Mouse (Mus musculus) small intestine, adult 2 months (tissue): ENCODE measurements around the gene Scai. TPM values are rescaled to one million over a fixed set of nuclear protein-coding genes. Genes with fewer than 3 reads are reported as not detected.

Source experiments
- H3K27ac ChIP-seq: fragments of 200-500 bp; 2 replicates; pipeline ENCODE4 v1.5.1; 2012; ENCODE audit warnings: low read depth, low read length, control low read depth, inconsistent platforms; ENCODE audit not compliant: insufficient read depth
- H3K27me3 ChIP-seq: fragments of 200-500 bp; 2 replicates; pipeline ENCODE4 v1.6.1; 2012; ENCODE audit warnings: mild to moderate bottlenecking, moderate library complexity, low read length, inconsistent platforms; ENCODE audit not compliant: control insufficient read depth, insufficient read depth
- H3K36me3 ChIP-seq: fragments of 200-500 bp; 2 replicates; pipeline ENCODE4 v1.6.1; 2012; ENCODE audit warnings: mild to moderate bottlenecking, low read length, control low read depth, inconsistent platforms; ENCODE audit not compliant: control insufficient read depth, insufficient read depth
- H3K4me1 ChIP-seq: fragments of 200-500 bp; 2 replicates; pipeline ENCODE4 v1.6.1; 2012; ENCODE audit warnings: low read length, inconsistent platforms, mixed read lengths; ENCODE audit not compliant: control insufficient read depth, insufficient read depth, insufficient read length
- H3K4me3 ChIP-seq: fragments of 200-500 bp; 2 replicates; pipeline ENCODE4 v1.5.1; 2012; ENCODE audit warnings: low read depth, mild to moderate bottlenecking, control low read depth, inconsistent platforms, low read length, moderate library complexity
- CTCF ChIP-seq: fragments of 200-500 bp; IDR thresholded peaks from 2 replicates; pipeline ENCODE4 v1.5.1; 2012; ENCODE audit warnings: low read depth, mild to moderate bottlenecking, control low read depth, inconsistent platforms, low read length, moderate library complexity, mixed read lengths; ENCODE audit not compliant: insufficient replicate concordance, insufficient read length; ENCODE audit errors: extremely low read depth
- POLR2A ChIP-seq: fragments of 200-500 bp; IDR thresholded peaks from 2 replicates; pipeline ENCODE4 v1.6.1; 2012; ENCODE audit warnings: low read depth, mild to moderate bottlenecking, control low read depth, inconsistent platforms, low read length, moderate library complexity
- WGBS: fragments of 180-500 bp; shearing (Covaris S2); methylation state at CpG from one replicate; pipeline ENCODE4 v1.1.7; 2018; 5-methylcytosine and 5-hydroxymethylcytosine counted together
- polyA plus RNA-seq: library from polyadenylated mRNA; depleted of rRNA; stranded (reverse); fragments of >200 nt; gene quantifications from 2 replicates; pipeline ENCODE4 v1.2.3, GENCODE M21; 2012

Scai gene
- polyA plus RNA-seq, 1 experiment, result 0.24 TPM

GRCm38 (mm10) chr2:39160996-39161395 is 29.5 kb downstream of the Scai start:
- WGBS, result 43% methylated on average over 1 of the region's 1 CpGs
- H3K27me3 ChIP-seq, result no peaks in the 10 kb centered on the region

GRCm38 (mm10) chr2:39157916-39158315 is 32.6 kb downstream of the Scai start:
- Histone ChIP-seq H3K27ac (no peak overlapping the region), H3K4me1 (peaks cover 2% of the 10 kb centered on the region; the same call in 1 of the 2 replicates), H3K4me3 (no peak overlapping the region), H3K36me3 (no peaks in the 10 kb centered on the region), H3K27me3 (no peaks in the 10 kb centered on the region)
- TF ChIP-seq POLR2A (no peak), CTCF (no peak)
- 58% methylated on average over 1 of the region's 1 CpGs for whole genome bisulfite sequencing

More at GRCm38 (mm10) chr2:39160996-39161395, 29.5 kb downstream of the Scai start:
- Histone ChIP-seq H3K27ac (no peak overlapping the region), H3K36me3 (no peaks in the 10 kb centered on the region), H3K4me1 (peaks cover 2% of the 10 kb centered on the region; the same call in 1 of the 2 replicates), H3K4me3 (no peak overlapping the region)
- TF ChIP-seq CTCF, result no peak
- no peak for TF ChIP-seq POLR2A

GRCm38 (mm10) chr2:39156821-39157220 is 33.7 kb downstream of the Scai start:
- TF ChIP-seq CTCF (no peak), POLR2A (no peak)
- WGBS, result 59% methylated on average over 1 of the region's 1 CpGs
- H3K4me3 ChIP-seq, result no peak overlapping the region
- no peak overlapping the region for H3K27ac ChIP-seq
- H3K36me3 ChIP-seq, result no peaks in the 10 kb centered on the region
- no peaks in the 10 kb centered on the region for H3K27me3 ChIP-seq
- peaks cover 2% of the 10 kb centered on the region; the same call in 1 of the 2 replicates for H3K4me1 ChIP-seq

GRCm38 (mm10) chr2:39150943-39151342 is 39.6 kb downstream of the Scai start:
- H3K4me3 ChIP-seq, result no peak overlapping the region
- WGBS, result 67% methylated on average over 2 of the region's 2 CpGs
- no peaks in the 10 kb centered on the region for H3K4me1 ChIP-seq
- TF ChIP-seq CTCF, result no peak
- TF ChIP-seq POLR2A, result no peak
- H3K36me3 ChIP-seq, result no peaks in the 10 kb centered on the region
- no peaks in the 10 kb centered on the region for H3K27me3 ChIP-seq
- H3K27ac ChIP-seq, result no peak overlapping the region

GRCm38 (mm10) chr2:39148075-39148474 is 42.5 kb downstream of the Scai start:
- 11% methylated on average over 2 of the region's 2 CpGs for WGBS
- Histone ChIP-seq H3K4me3 (no peak overlapping the region), H3K27ac (no peak overlapping the region), H3K27me3 (no peaks in the 10 kb centered on the region), H3K4me1 (no peaks in the 10 kb centered on the region), H3K36me3 (no peaks in the 10 kb centered on the region)
- TF ChIP-seq POLR2A (no peak), CTCF (no peak)

- Histone ChIP-seq H3K36me3 (no peaks in the 10 kb centered on the region), H3K4me3 (no peak overlapping the region), H3K27me3 (no peaks in the 10 kb centered on the region), H3K4me1 (no peaks in the 10 kb centered on the region), H3K27ac (no peak overlapping the region)
- 91% methylated on average over 1 of the region's 1 CpGs for WGBS
- no peak for TF ChIP-seq POLR2A
- no peak for TF ChIP-seq CTCF
Measured at GRCm38 (mm10) chr2:39146469-39146868, 44.1 kb downstream of the Scai start.

- H3K4me1 ChIP-seq, result no peaks in the 10 kb centered on the region
- WGBS, result 84% methylated on average over 3 of the region's 3 CpGs
- no peak overlapping the region for H3K4me3 ChIP-seq
- H3K27me3 ChIP-seq, result no peaks in the 10 kb centered on the region
- no peaks in the 10 kb centered on the region for H3K36me3 ChIP-seq
- TF ChIP-seq POLR2A (no peak), CTCF (no peak)
- H3K27ac ChIP-seq, result no peak overlapping the region
Measured at GRCm38 (mm10) chr2:39142357-39142948, 48.1 kb downstream of the Scai start.
